Mouse (Mus musculus): ENCODE data around the gene Fam98c.

DNA sequence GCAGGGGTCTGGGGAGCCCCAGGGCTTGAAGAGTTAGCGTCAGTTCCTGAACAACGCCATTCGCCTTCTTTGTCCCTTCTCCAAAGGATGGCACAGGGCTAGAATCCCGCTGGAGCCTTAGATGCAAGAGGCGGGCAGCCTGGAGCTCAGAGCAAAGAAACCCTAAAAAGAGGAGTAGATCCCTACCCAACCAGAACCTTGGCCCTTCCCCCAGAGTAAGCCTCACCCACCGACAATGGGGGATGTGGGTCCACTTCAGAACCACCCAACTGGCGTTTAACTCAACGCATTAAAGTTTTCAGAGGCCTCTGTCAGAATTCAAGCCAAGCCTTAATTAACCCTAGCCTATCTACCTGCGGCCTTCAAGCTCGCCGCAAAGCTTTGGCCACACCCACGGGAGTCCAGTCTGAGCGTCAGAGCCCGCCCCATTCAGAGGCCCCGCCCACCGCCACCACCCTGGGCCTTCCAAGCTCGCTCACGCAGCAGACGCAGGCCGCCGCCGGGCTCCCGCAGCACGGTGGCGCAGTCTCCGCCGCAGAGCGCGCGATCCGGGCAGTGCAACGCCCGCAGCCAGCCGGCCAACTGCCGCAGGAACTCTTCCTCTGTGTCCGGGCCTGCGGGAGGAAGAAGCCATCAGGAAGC lies 717 bp downstream of the Fam98c start:
- TF ChIP-seq EP300 (IDR thresholded peaks at IDR 0.05; ENCODE audit: low read depth) (no peak), CTCF (IDR thresholded peaks at IDR 0.05; ENCODE audit: low read depth) (no peak)

All from liver, embryonic 14.5 days (tissue).